Mouse (Mus musculus): Measurements from ENCODE around the gene Zfp266. TPM values are rescaled to one million over a fixed set of nuclear protein-coding genes. Genes with fewer than 3 reads are reported as not detected.

Gene Zfp266
- total and polyA plus RNA-seq, 3 experiments: 30.7 to 88.0 (median 31.5) TPM

DNA sequence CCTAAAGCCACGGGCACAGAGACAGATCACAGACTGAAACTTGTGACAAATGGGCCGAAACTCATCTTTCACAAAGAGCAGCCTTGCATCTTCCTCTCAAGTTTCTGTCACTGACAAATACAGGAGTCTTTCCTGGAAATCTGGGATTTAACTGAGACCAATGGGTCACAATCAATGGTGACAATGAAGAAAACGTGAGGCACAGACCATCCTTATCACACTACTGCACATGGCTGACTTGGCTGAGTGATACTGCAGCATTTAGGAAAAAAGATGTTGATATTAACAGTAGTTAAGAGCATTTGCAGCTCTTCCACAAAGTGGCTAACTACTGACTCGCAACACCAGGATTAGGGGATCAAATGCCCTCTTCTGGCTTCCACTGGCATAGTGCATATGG, 9.6 kb downstream of the Zfp266 start:
- H3K79me2 ChIP-seq (ENCODE audit: control insufficient read depth, insufficient read depth, low read length, poor library complexity): peaks cover 17% of the 10 kb centered on the region
- peaks cover 32% of the 10 kb centered on the region in 2 experiments for H3K4me1 ChIP-seq (ENCODE audit: control insufficient read depth in 1 of 2, insufficient read depth in 2 of 2, low read length in 2 of 2)
- H3K36me3 ChIP-seq (ENCODE audit: control insufficient read depth in 1 of 2, insufficient read depth in 2 of 2, low read length in 2 of 2): peaks cover 56% of the 10 kb centered on the region in 2 experiments
- TF ChIP-seq MXI1 (IDR thresholded peaks at IDR 0.05; ENCODE audit: low read depth, low read length) (peak; percentile 39), MEF2A (IDR thresholded peaks at IDR 0.05; ENCODE audit: extremely low read depth, insufficient replicate concordance, low read depth, low read length, poor library complexity, severe bottlenecking) (no peak), RCOR1 (IDR thresholded peaks at IDR 0.05; ENCODE audit: low read depth, low read length) (peak; percentile 66; the same call in 1 of the 2 replicates), MYC (IDR thresholded peaks at IDR 0.05; ENCODE audit: low read depth, low read length) (peak; percentile 41; the same call in 1 of the 2 replicates), EP300 (IDR thresholded peaks at IDR 0.05; ENCODE audit: low read depth in 1 of 2, low read length in 2 of 2) (peak; percentile 76 to 77), TAL1 (IDR thresholded peaks at IDR 0.05; ENCODE audit: low read length) (peak; percentile 77), TCF12 (IDR thresholded peaks at IDR 0.05; ENCODE audit: low read depth, low read length) (peak; percentile 89), MYB (IDR thresholded peaks at IDR 0.05; ENCODE audit: low read depth, low read length) (0 out of 2 replicates have a peak, but pooled peaks have one; percentile 50), GATA1 (IDR thresholded peaks at IDR 0.05; ENCODE audit: low read depth, low read length) (peak; percentile 81), SIN3A (IDR thresholded peaks at IDR 0.05; ENCODE audit: low read length) (no peak; the same call in 1 of the 2 replicates), BHLHE40 (IDR thresholded peaks at IDR 0.05; ENCODE audit: borderline replicate concordance, low read depth, low read length) (peak; percentile 81), RAD21 (IDR thresholded peaks at IDR 0.05; ENCODE audit: low read depth, low read length) (no peak), ETS1 (IDR thresholded peaks at IDR 0.05; ENCODE audit: low read depth, low read length) (0 out of 2 replicates have a peak, but pooled peaks have one; percentile 21)
- no peaks in the 10 kb centered on the region for H3K27me3 ChIP-seq (ENCODE audit: control insufficient read depth in 1 of 2, insufficient read depth in 2 of 2, low read length in 2 of 2)
- H3K9me3 ChIP-seq (replicated peaks; ENCODE audit: insufficient read depth, low read length): no peaks in the 10 kb centered on the region
- peak; percentile 66 for DNase-seq (ENCODE audit: low read depth, low spot score)
- no peak overlapping the region for H3K27ac ChIP-seq (ENCODE audit: control insufficient read depth, low read depth, low read length)
- H3K4me3 ChIP-seq (ENCODE audit: control insufficient read depth in 1 of 2, insufficient read depth in 1 of 2, low read depth in 2 of 2, low read length in 2 of 2): no peak overlapping the region
- no peak overlapping the region for H3K9ac ChIP-seq (ENCODE audit: control insufficient read depth, low read depth, low read length, poor library complexity, severe bottlenecking)

DNA sequence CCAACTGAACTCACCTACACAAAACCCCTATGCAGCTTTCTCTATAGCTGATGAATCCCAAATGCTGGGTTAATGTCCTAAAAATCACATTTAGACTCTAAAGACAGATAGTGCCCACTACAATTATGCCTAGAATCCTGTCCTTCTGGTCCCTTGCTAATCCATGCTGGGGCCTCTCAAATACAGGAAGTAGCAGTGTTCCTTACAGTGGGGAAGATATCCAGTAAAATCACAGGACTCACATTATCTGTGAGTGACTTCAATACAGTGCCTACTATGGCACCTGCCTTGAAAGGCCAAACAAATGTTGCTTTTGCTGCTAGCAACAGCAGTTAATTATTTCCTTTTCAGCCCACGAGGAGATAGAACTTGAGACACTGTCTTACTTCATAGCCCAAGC, 10.9 kb downstream of the Zfp266 start:
- Histone ChIP-seq H3K4me1 (ENCODE audit: control insufficient read depth in 1 of 2, insufficient read depth in 2 of 2, low read length in 2 of 2) (peaks cover 31 to 32% of the 10 kb centered on the region in 2 experiments), H3K27ac (ENCODE audit: control insufficient read depth, low read depth, low read length) (no peak overlapping the region), H3K4me3 (ENCODE audit: control insufficient read depth in 1 of 2, insufficient read depth in 1 of 2, low read depth in 2 of 2, low read length in 2 of 2) (no peak overlapping the region), H3K9me3 (replicated peaks; ENCODE audit: insufficient read depth, low read length) (no peaks in the 10 kb centered on the region), H3K36me3 (ENCODE audit: control insufficient read depth in 1 of 2, insufficient read depth in 2 of 2, low read length in 2 of 2) (peaks cover 51 to 56% of the 10 kb centered on the region in 2 experiments), H3K27me3 (ENCODE audit: control insufficient read depth in 1 of 2, insufficient read depth in 2 of 2, low read length in 2 of 2) (no peaks in the 10 kb centered on the region), H3K79me2 (ENCODE audit: control insufficient read depth, insufficient read depth, low read length, poor library complexity) (peaks cover 12% of the 10 kb centered on the region), H3K9ac (ENCODE audit: control insufficient read depth, low read depth, low read length, poor library complexity, severe bottlenecking) (no peak overlapping the region)
- peak; percentile 61 for DNase-seq (ENCODE audit: low read depth, low spot score)
- peak; percentile 13; the same call in 1 of the 2 replicates for TF ChIP-seq SIN3A (IDR thresholded peaks at IDR 0.05; ENCODE audit: low read length)
- TF ChIP-seq GABPA (IDR thresholded peaks at IDR 0.05; ENCODE audit: low read depth, low read length): no peak
- no peak for TF ChIP-seq RAD21 (IDR thresholded peaks at IDR 0.05; ENCODE audit: low read depth, low read length)
- peak; percentile 53; the same call in 1 of the 2 replicates for TF ChIP-seq ELF1 (IDR thresholded peaks at IDR 0.05; ENCODE audit: low read depth, low read length)
